Comparison of ENCODE assay signal across 11 mouse cellular contexts in the genomic region with DNA sequence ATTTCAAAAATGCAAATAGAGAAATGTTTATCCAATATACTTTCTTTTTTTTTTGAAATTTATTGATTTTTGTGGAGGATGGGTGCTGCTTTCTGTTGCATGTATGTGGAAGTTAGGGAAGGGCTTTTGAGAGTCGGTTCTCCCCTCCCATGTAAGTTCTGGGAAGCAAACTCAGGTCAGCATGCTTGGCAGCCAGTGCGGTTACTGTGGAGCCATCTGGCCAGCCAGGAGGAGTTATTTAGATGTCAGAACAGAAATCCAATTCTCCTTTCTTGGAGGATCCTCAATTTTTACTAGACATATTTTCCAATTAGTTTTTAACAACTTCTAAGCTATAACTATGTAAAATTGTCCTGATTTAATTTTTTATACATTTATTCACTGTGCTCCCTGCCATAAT.
DNase-seq lines count a peak whose midpoint lies in the region.
"Had no signal": no experiment of that assay in that cellular context is flagged by ENCODE, and none has a peak within 500 bp of the region (broad histone marks: within the 10 kb centered on the region; RNA-seq: fewer than 3 reads in every experiment).

No protein-coding gene starts in this region.

- DNase-seq in layer of hippocampus, adult 11-12 months (ENCODE audit: low spot score) = peak; percentile 14
- DNase-seq in layer of hippocampus, adult 9-10 months (ENCODE audit: low spot score) = no peak
- DNase-seq in brain, embryonic 18.5 days (ENCODE audit: low read depth, low spot score) = peak; percentile 24
- peak; percentile 71 to 84 for DNase-seq in cerebellum, adult 18-20 months
- peak; percentile 78 to 81 for DNase-seq in cerebellum, postnatal 36 days
- DNase-seq in urinary bladder, postnatal 10 days (ENCODE audit: low spot score) = no peak
- DNase-seq in kidney, adult 18-20 months = no peak
- DNase-seq: heart, postnatal 36 days; kidney, adult 2 months; kidney, postnatal 25 days; lung, embryonic 14.5 days had no signal

Comparison
In these comparisons a context has a peak if more than half of its experiments do, and no peak if none do; other contexts are left out.
1. DNase-seq: peak in layer of hippocampus, adult 11-12 months (single experiment), brain, embryonic 18.5 days (single experiment), cerebellum, adult 18-20 months (2 of 2) and cerebellum, postnatal 36 days (2 of 2); none in layer of hippocampus, adult 9-10 months (single experiment), urinary bladder, postnatal 10 days (single experiment) and kidney, adult 18-20 months (single experiment).